Mouse (Mus musculus): Measurements from ENCODE around the gene Fnbp1l.

- TF ChIP-seq CTCF (IDR thresholded peaks at IDR 0.05; ENCODE audit: low read depth): no peak
- no peak for TF ChIP-seq EP300 (IDR thresholded peaks at IDR 0.05; ENCODE audit: low read depth)
Measured at GRCm38 (mm10) chr3:122499647-122500046, 119.9 kb downstream of the Fnbp1l start.
